Mouse (Mus musculus) testis, adult 2 months (tissue): Measurements from ENCODE around the gene Hoxc11.

Experiments
- CTCF ChIP-seq: fragments of 200-500 bp; IDR thresholded peaks from 2 replicates; pipeline ENCODE4 v1.5.1; 2012; ENCODE audit warnings: low read depth, mild to moderate bottlenecking, inconsistent platforms, low read length, moderate library complexity; ENCODE audit not compliant: control insufficient read depth, insufficient read depth, insufficient replicate concordance
- POLR2A ChIP-seq: fragments of 200-500 bp; IDR thresholded peaks from 2 replicates; pipeline ENCODE4 v1.6.1; 2012; ENCODE audit warnings: low read depth, mild to moderate bottlenecking, inconsistent platforms, low read length, moderate library complexity; ENCODE audit not compliant: control insufficient read depth

DNA sequence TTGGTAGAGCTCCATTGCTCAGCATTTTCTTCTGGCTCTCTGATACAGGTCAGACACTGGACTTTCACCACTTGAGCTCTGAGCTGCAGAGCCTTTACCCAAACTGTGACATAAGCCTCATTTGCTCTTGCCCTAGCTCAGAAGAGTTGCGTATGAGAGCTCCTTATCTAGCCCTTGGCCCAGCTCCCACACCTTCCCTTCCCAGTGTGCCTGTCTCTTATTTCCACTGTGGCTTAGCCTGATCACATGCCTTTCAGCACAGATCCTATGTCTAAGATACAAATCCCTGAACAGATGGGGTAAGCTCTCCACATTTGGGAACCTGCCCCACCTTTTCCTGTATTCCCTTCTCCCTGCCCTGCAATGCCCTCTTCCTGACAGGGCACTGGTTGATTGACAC, 49.3 kb upstream of the Hoxc11 start:
- TF ChIP-seq CTCF, result no peak
- no peak for TF ChIP-seq POLR2A
